Mouse (Mus musculus) induced T-regulatory cell, adult 2 months (primary cell): ENCODE measurements around the gene Smad1.

Experiments used
- DNase-seq: peaks from one replicate; pipeline ENCODE4 v3.0.0-alpha.2; 2012; ENCODE audit warnings: low read depth

Smad1 gene

GRCm38 (mm10) chr8:79355721-79356434 lies 43.4 kb downstream of the Smad1 start:
- DNase-seq: no peak

GRCm38 (mm10) chr8:79354009-79354408 lies 45.3 kb downstream of the Smad1 start:
- no peak for DNase-seq

GRCm38 (mm10) chr8:79351916-79352315 lies 47.4 kb downstream of the Smad1 start:
- DNase-seq: no peak

DNA sequence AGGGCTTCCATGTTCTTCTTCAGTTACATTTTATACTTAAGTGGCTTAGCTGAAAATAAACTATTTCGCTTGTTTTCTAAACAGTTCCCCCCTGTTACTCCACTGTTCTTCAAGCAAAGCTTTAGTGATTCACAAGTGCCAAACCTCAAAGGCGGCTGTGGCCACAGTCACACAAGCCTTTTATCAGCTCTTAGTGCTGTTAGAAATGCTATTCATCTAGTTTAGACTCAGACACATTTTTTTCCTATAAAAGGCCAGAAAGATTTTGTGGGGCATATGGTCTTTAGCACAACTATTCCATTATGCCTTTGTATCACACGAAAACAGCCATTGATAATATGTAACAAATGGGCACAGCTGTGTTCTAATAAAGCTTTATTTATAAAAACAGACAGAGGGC lies 48.5 kb downstream of the Smad1 start:
- DNase-seq: no peak

- no peak for DNase-seq
Observed at GRCm38 (mm10) chr8:79350094-79350593, 49.2 kb downstream of the Smad1 start.

GRCm38 (mm10) chr8:79346414-79346813 lies 52.9 kb downstream of the Smad1 start:
- no peak for DNase-seq

- no peak for DNase-seq
Observed at GRCm38 (mm10) chr8:79345856-79346255, 53.5 kb downstream of the Smad1 start.

DNA sequence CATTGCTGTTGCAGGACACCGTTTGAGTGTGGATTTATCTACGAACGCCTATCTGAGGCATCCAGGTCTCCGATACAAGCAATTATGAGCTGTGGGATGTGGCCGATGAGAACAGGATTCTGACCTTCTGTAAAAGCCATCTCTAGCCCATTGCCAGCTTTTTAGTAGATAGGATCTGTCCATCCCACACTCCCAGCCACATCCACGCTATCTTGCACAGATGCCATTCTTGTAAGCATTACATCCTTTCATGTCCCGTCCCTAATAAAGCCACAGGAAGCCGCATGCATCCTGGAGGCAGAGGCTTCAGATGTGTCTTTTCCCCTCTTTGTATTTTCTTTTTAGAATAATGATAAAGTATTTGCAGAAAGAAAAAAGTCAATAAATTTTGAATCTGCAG lies 58.1 kb downstream of the Smad1 start:
- DNase-seq: no peak

DNA sequence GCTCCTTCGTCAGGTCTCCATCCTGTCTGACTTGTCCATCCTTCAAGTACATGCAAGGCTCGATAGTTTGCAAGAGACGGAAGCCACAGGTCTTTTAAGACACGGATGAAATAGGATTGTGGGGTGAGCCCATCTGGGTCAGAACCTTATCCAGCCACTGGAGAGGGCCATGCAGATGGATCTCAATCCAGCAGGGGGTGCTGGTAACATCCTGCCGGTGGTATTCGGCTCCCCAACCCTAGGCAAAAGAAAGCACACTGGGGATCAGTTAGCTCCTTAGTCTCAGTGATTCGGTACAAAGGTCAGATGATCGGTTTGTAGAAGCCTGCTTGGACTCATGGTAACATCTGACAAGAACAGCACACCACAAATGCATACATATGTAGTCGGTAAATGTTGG lies 59.8 kb downstream of the Smad1 start:
- DNase-seq: peak; percentile 29

DNA sequence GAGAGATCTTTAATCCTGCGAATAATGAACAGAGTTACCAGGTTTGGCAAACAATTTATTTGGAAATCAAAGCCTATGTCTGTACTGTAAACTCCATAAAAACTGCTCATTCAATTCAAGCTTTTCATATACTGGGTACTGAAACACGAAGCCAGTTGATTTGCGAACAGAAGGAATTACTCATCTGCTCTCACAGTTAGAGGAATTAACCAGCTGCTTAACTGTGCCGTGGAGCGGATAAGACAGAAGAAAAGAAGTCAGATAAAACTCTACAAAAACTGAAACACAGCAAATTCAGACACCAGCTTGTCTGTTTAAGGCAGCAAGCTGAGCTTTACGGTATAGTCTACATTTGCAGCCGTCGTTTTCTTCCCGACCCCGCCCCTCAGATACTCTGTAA lies 60.7 kb downstream of the Smad1 start:
- no peak for DNase-seq

GRCm38 (mm10) chr8:79332109-79332900 lies 67.0 kb downstream of the Smad1 start:
- no peak for DNase-seq

GRCm38 (mm10) chr8:79331571-79331970 lies 67.7 kb downstream of the Smad1 start:
- no peak for DNase-seq

GRCm38 (mm10) chr8:79331017-79331416 lies 68.3 kb downstream of the Smad1 start:
- DNase-seq: no peak

DNA sequence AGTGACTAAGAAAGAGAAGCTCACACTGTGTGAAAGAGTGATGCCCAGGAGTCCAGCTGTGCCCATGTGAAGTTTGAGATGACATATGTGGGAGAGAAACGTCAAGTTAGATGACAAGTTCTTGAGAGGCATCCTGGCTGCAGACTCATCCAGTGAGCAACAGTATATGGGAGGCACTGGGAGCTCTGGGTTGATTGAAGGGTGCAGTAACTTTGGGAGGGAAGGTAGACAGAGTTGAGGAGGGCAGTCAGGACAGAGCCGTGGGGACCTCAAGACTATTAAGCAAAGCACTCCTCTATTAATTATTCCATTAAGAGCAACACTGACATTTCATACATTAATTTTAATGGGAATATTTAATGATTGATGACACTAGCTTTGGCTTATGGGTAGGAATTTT lies 69.6 kb downstream of the Smad1 start:
- DNase-seq: no peak

DNA sequence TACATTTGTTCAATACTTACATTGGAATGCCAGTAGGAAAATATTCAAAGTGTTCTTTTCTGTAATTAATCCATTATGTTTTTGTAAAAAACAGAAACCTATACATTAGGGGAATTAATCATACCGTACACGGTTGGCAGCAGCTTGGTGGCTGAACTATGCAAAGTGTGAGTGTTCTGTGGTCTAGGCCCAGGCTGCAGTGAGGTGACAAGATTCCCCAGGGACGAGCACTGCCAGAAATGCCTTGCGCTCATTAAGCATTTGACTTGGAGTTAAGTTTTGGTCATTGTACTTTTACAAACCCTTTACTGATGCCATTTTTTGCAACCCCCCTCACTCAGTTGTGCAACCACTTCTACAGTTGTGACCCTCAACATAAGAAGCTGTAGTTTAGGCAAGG lies 70.1 kb downstream of the Smad1 start:
- DNase-seq: no peak

GRCm38 (mm10) chr8:79325510-79325909 lies 73.8 kb downstream of the Smad1 start:
- no peak for DNase-seq

DNA sequence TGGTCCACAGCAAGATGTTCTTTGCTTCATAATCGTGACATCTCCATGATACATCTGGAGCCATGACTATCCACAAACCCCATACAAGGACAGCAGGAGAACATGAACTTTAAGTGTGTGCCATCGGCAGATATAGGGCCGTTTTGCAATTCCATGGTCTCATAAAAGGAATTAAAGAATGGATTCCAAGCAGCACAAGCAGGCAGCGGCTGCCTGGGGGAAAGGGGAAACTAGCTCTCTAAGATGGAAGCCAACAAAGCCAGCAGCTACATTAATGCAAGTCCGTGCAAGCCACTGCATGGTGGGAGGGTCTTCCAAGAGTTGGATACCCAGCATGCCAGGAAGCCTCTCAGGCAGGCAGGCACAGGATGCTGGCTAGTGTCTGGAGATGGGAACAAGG lies 74.4 kb downstream of the Smad1 start:
- DNase-seq: no peak

- no peak for DNase-seq
Observed at GRCm38 (mm10) chr8:79324036-79324435, 75.3 kb downstream of the Smad1 start.

- no peak for DNase-seq
Observed at GRCm38 (mm10) chr8:79323121-79323520, 76.2 kb downstream of the Smad1 start.

DNA sequence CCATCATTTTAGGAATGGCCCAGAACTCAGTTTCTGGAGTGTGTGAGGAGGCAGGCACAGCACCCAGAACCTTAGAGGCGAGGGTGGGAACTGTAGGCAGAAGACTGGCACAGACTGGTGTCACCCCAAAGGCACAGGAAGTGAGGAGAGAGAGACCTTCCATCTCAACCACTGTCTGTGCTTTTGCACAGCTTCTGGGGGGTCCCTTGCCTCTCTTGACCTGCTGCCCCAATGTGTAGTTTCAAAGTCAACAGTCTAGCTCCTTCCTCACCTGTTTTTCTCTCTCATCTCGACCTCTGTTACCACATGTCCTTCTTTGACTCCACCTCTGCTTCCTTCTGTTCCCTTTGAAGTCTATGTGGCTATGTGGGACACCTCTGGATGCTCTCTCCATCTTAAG lies 88.5 kb downstream of the Smad1 start:
- DNase-seq: no peak

- no peak for DNase-seq
Observed at GRCm38 (mm10) chr8:79305941-79306340, 93.4 kb downstream of the Smad1 start.

GRCm38 (mm10) chr8:79301548-79301947 lies 97.8 kb downstream of the Smad1 start:
- DNase-seq: no peak

- no peak for DNase-seq
Observed at GRCm38 (mm10) chr8:79299704-79300103, 99.6 kb downstream of the Smad1 start.
